ENCODE assay signal across 8 mouse cellular contexts in genomic region chr5:30815120-30815465, GRCm38 (mm10). TPM values are rescaled to one million over a fixed set of nuclear protein-coding genes. Genes with fewer than 3 reads are reported as not detected.
DNase-seq lines count a peak whose midpoint lies in the region; ATAC-seq and TF ChIP-seq lines count a peak whose summit lies in the region.

No protein-coding gene starts in this region.

- H3K36me3 ChIP-seq in kidney, postnatal 0 days (ENCODE audit: insufficient read depth, low read length) = no peaks in the 10 kb centered on the region
- no peaks in the 10 kb centered on the region for H3K36me3 ChIP-seq in hindbrain, embryonic 13.5 days
- peaks cover 8% of the 10 kb centered on the region; the same call in 1 of the 2 replicates for H3K36me3 ChIP-seq in midbrain, postnatal 0 days (ENCODE audit: insufficient read depth, low read length)

- H3K27me3 ChIP-seq in kidney, postnatal 0 days (ENCODE audit: insufficient read depth, low read length) = no peaks in the 10 kb centered on the region
- H3K27me3 ChIP-seq in hindbrain, embryonic 13.5 days = peaks cover 8% of the 10 kb centered on the region; the same call in 1 of the 2 replicates
- H3K27me3 ChIP-seq in midbrain, postnatal 0 days (ENCODE audit: insufficient read depth, low read length) = no peaks in the 10 kb centered on the region

- H3K4me1 ChIP-seq in kidney, postnatal 0 days (replicated peaks; ENCODE audit: insufficient read depth, low read length) = peaks cover 10% of the 10 kb centered on the region; the same call in 1 of the 2 replicates
- peaks cover 39% of the 10 kb centered on the region for H3K4me1 ChIP-seq in hindbrain, embryonic 13.5 days (replicated peaks)
- peaks cover 12% of the 10 kb centered on the region for H3K4me1 ChIP-seq in midbrain, postnatal 0 days (ENCODE audit: insufficient read depth, low read length)

- H3K9ac ChIP-seq in kidney, postnatal 0 days (ENCODE audit: low read depth, low read length) = peak overlapping the region; percentile 73
- peak overlapping the region; percentile 94 for H3K9ac ChIP-seq in hindbrain, embryonic 13.5 days
- H3K9ac ChIP-seq in midbrain, postnatal 0 days (replicated peaks; ENCODE audit: low read length, poor library complexity, severe bottlenecking) = peak overlapping the region; percentile 90

- H3K4me2 ChIP-seq in kidney, postnatal 0 days (ENCODE audit: low read length) = peak overlapping the region; percentile 93
- H3K4me2 ChIP-seq in hindbrain, embryonic 13.5 days = peak overlapping the region; percentile 69
- peak overlapping the region; percentile 55 for H3K4me2 ChIP-seq in midbrain, postnatal 0 days (ENCODE audit: low read depth, low read length, poor library complexity, severe bottlenecking)

- no peaks in the 10 kb centered on the region for H3K9me3 ChIP-seq in kidney, postnatal 0 days (replicated peaks; ENCODE audit: low read length)
- no peaks in the 10 kb centered on the region for H3K9me3 ChIP-seq in hindbrain, embryonic 13.5 days
- no peaks in the 10 kb centered on the region for H3K9me3 ChIP-seq in midbrain, postnatal 0 days (ENCODE audit: low read length)

- WGBS in kidney, postnatal 0 days = 2% methylated on average over 7 of the region's 7 CpGs
- WGBS in hindbrain, embryonic 13.5 days = 1% methylated on average over 7 of the region's 7 CpGs
- WGBS in midbrain, postnatal 0 days = 2% methylated on average over 7 of the region's 7 CpGs

- no peak for ATAC-seq in kidney, postnatal 0 days (replicated peaks; ENCODE audit: low FRiP score, low read depth)
- 0 out of 2 replicates have a peak, but pooled peaks have one; percentile 2 for ATAC-seq in hindbrain, embryonic 13.5 days (ENCODE audit: low FRiP score)
- ATAC-seq in midbrain, postnatal 0 days (ENCODE audit: low FRiP score) = no peak

- no peak for DNase-seq in kidney, postnatal 0 days (ENCODE audit: low spot score)
- no peak for DNase-seq in kidney, postnatal 4 days
- DNase-seq in brain, embryonic 14.5 days (ENCODE audit: low read depth) = peak; percentile 34
- DNase-seq in midbrain, postnatal 0 days (ENCODE audit: low spot score) = peak; percentile 26
- no peak for DNase-seq in layer of hippocampus, adult 18-20 months (ENCODE audit: low spot score in 2 of 2)
- no peak for DNase-seq in spleen, adult 12 weeks (ENCODE audit: low spot score)
- no peak for DNase-seq in gastrocnemius, adult 18-20 months (ENCODE audit: low spot score)

- H3K27ac ChIP-seq in kidney, postnatal 0 days = peak overlapping the region; percentile 71; the same call in 1 of the 2 replicates
- H3K27ac ChIP-seq in hindbrain, embryonic 13.5 days = peak overlapping the region; percentile 95
- H3K27ac ChIP-seq in midbrain, postnatal 0 days (ENCODE audit: low read depth, low read length) = peak overlapping the region; percentile 88

- no peak for TF ChIP-seq POLR2A in brain, embryonic 14.5 days (IDR thresholded peaks at IDR 0.05; ENCODE audit: borderline replicate concordance, extremely low read depth, insufficient read depth, insufficient read length, poor library complexity, severe bottlenecking)

- peak overlapping the region; percentile 83 for H3K4me3 ChIP-seq in kidney, postnatal 0 days (replicated peaks; ENCODE audit: low read depth, low read length)
- peak overlapping the region; percentile 84 for H3K4me3 ChIP-seq in hindbrain, embryonic 13.5 days
- H3K4me3 ChIP-seq in midbrain, postnatal 0 days (ENCODE audit: low read depth, low read length) = peak overlapping the region; percentile 70

- TF ChIP-seq CTCF in kidney, postnatal 0 days (IDR thresholded peaks at IDR 0.05; ENCODE audit: low read depth) = no peak; the same call in 1 of the 2 replicates
- TF ChIP-seq CTCF in brain, embryonic 14.5 days (IDR thresholded peaks at IDR 0.05; ENCODE audit: borderline replicate concordance, extremely low read depth, insufficient read depth, insufficient read length) = no peak
- TF ChIP-seq CTCF in midbrain, postnatal 0 days (IDR thresholded peaks at IDR 0.05) = peak; percentile 18

RNA-seq across cellular contexts. Expression of gene Mapre3, which starts 0.7 kb away (rescaled TPM):
- 20.6 and 23.0 TPM in 2 replicates for polyA plus RNA-seq in kidney, postnatal 0 days (2015; fragmentation: Nextera tagmentation; extraction: Ambion mirVana)
- 163 and 172 TPM in 2 replicates for polyA plus RNA-seq in brain, embryonic 14.5 days (2012; rRNA removed)
- 108 and 115 TPM in 2 replicates for polyA plus RNA-seq in hindbrain, embryonic 13.5 days (2015; fragmentation: Nextera tagmentation; extraction: Ambion mirVana)
- 105 and 112 TPM in 2 replicates for total RNA-seq in midbrain, postnatal 0 days (2014; rRNA removed)
- polyA plus RNA-seq in midbrain, postnatal 0 days (2015; fragmentation: Nextera tagmentation; extraction: Ambion mirVana) = 172 and 175 TPM in 2 replicates
- 100 to 1,000 TPM; 216 to 227 TPM for total RNA-seq in layer of hippocampus, adult 18-20 months (2021)
- 10 to 100 TPM; 90.8 to 91.0 TPM for total RNA-seq in gastrocnemius, adult 18-20 months (2021)

RNA-seq across cellular contexts. Expression of gene Tmem214, which starts 52.7 kb away (rescaled TPM):
- polyA plus RNA-seq in kidney, postnatal 0 days (2015; fragmentation: Nextera tagmentation; extraction: Ambion mirVana) = 67.3 and 74.5 TPM in 2 replicates
- polyA plus RNA-seq in brain, embryonic 14.5 days (2012; rRNA removed) = 82.3 and 88.6 TPM in 2 replicates
- polyA plus RNA-seq in hindbrain, embryonic 13.5 days (2015; fragmentation: Nextera tagmentation; extraction: Ambion mirVana) = 59.5 and 61.9 TPM in 2 replicates
- total RNA-seq in midbrain, postnatal 0 days (2014; rRNA removed) = 77.5 and 78.3 TPM in 2 replicates
- 64.5 and 64.6 TPM in 2 replicates for polyA plus RNA-seq in midbrain, postnatal 0 days (2015; fragmentation: Nextera tagmentation; extraction: Ambion mirVana)
- 10 to 100 TPM; 63.6 to 63.7 TPM for total RNA-seq in layer of hippocampus, adult 18-20 months (2021)
- 10 to 100 TPM; 28.8 to 29.7 TPM for total RNA-seq in gastrocnemius, adult 18-20 months (2021)

Comparison
In these comparisons a context has a peak if more than half of its experiments do, and no peak if none do; other contexts are left out.
1. DNase-seq: peak in brain, embryonic 14.5 days (single experiment) and midbrain, postnatal 0 days (single experiment); none in kidney, postnatal 0 days (single experiment), kidney, postnatal 4 days (0 of 2), layer of hippocampus, adult 18-20 months (0 of 2), spleen, adult 12 weeks (single experiment) and gastrocnemius, adult 18-20 months (single experiment).
2. Peak in every context shown above with its lines, with median percentiles within 50 percentile points of each other: H3K27ac ChIP-seq, H3K4me2 ChIP-seq, H3K4me3 ChIP-seq and H3K9ac ChIP-seq.